Mouse (Mus musculus): ENCODE results near the gene Tmem91.

GRCm38 (mm10) chr7:25706578-25707170 is 31.7 kb upstream of the Tmem91 start:
- TF ChIP-seq POLR2A (IDR thresholded peaks at IDR 0.05; ENCODE audit: control insufficient read depth, extremely low read depth, insufficient read depth, low read length, poor library complexity) (no peak), CTCF (IDR thresholded peaks at IDR 0.05; ENCODE audit: borderline replicate concordance, control insufficient read depth, extremely low read depth, insufficient read depth, low read length, poor library complexity) (no peak)
